Mouse (Mus musculus) heart, postnatal 25 days (tissue): ENCODE results near the gene Rbm15. TPM values are rescaled to one million over a fixed set of nuclear protein-coding genes. Genes with fewer than 3 reads are reported as not detected.
"Not testable (repeated sequence)": the region's sequence is repeated elsewhere in the genome, so short reads cannot be mapped to it uniquely, and the experiment has no call there.

Experiments used
- DNase-seq: peaks from one replicate; pipeline ENCODE4 v3.0.0; 2022; ENCODE audit warnings: low spot score
- intact Hi-C: fragments of 180-260 bp; cut with DNase I; formaldehyde crosslinking; loops from one replicate; pipeline ENCODE4 v1.15.1; 2025
- total RNA-seq, 2 experiments: library from RNA; stranded (reverse); gene quantifications; 2 replicates each; pipeline ENCODE4 v1.2.3; 2021

Rbm15 gene
- total RNA-seq, 2 experiments from 2014 or later, result 20.5 to 23.7 TPM

DNA sequence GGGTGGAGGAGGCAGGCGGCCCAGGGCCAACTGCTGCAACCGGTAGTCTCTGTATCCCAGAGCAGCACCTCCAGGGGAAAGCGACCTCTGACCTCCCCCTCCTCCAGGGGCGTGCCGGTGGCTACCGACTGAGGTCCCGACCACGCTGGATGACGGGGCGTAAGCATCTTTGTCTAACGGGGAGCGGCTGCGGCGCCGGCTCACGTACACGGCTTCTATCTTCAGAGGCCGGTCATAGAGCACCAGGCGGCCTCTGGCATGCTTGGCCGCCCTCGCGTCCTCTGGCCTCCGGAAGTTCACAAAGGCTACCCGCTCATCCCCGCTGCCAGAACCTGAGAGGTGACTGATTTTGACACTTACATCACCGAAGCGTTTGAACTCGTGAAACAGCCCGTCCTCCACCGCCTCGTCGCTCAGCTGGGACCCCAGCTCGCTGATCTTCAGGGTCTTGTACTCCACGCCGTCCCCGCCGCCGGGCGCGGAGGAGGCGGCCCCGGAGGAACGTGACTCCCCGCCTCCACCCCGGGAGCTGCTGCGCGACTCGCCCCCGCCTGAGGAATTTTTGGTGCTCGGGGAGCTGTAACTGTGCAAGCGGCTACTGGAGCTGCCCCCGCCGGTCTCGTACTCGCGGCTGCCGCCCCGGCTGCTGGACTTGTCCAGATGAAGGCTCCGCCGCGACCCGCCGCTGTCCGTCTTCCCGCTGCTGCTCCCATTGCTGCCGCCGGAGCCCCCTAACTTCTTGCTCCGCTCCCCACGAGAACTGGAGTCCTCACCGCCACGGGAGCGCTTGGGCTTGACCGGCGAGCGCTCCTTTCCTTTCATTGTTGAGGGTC is 1.1 kb downstream of the Rbm15 start:
- intact Hi-C loops, result no loop called here

DNA sequence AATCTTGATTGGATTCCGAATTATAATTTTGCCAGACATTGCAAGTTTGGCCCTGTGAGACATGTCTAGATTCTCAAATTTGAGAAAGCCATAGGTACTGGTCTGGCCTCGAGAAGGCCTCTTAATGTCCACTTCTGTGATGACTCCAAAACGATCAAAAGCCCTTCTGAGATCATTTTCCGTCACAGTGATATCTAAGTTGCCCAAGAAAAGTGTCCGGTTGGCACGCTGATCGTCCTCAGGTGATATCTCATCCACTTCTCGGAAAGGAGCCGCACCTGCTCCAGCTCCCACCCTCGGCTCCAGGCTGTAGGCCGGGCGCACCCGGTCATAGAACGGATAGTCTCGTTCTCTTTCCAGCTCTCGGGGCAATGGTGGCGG is 1.7 kb downstream of the Rbm15 start:
- no peak for DNase-seq
- intact Hi-C loops, result loop anchor here (2.0 kb wide), 1 partner anchor 53 kb away; the partner anchor contains the start of gene Lamtor5

More for the DNA sequence above, 1.1 kb downstream of the Rbm15 start:
- no peak for DNase-seq

DNA sequence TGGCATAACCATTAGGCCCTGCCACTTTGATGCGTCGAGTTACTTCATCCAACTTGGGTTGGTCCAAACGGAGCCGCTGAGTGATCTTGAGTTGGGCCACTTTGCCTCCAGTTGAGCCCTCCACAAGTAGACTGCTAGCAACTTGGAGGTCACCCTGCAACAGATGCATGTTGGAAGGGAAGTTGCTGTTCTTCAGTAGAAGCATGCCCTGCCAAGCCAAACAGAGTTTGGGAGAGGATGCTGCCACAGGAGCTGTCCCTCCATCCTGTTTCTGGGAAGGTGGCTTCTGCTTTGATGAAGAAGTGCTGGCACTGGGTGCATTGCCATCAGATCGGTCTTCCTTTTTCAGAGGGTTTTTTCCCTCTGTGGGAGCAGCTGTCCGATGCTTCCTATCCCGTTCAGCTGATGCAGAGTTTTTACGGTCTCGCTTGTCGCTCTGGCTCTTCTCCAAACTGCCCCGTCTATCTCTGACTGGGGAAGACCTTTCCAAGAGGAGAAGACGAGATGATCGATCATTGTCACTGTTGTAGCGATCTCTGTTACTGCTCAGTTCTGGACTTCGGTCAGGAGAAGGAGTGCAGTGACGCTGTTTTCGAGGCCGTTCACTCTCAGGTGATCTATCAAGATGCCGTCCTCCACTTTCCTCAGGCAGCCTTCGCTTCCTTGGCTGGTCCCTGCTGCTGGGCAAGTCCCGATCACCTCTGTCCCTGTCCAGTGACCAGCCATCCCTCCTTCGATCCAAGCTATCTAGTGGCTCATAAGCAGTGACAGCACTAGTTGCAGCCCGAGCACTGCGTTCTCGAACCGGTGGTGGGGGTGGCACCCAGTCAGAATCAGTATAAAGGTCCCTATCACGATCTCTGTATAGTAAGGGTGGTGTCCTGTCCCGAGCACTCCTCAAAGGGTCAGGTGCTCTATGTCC is 2.7 kb downstream of the Rbm15 start:
- intact Hi-C loops, result loop anchor here (2.0 kb wide), 1 partner anchor 52 kb away; the partner anchor contains the start of gene Lamtor5
- no peak for DNase-seq

DNA sequence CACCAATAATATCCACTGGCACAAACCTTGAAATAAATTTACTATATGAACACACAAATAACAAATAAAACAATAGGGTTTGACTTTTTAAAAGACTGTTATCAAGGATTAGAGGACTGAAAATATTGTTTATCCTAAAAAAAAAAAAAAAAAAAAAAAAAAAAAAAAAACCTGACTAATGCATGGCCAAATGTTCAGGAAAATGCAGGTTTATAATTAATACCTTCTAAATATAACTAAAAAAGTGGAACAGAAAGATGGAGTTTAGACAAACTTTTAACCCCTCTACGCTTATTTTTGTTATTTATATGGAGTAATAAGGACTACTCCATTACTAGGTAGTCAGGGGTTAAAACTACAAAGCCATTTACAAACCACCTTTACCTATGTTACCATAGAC is 7.0 kb downstream of the Rbm15 start:
- intact Hi-C loops, result no loop called here
- DNase-seq, result no peak

DNA sequence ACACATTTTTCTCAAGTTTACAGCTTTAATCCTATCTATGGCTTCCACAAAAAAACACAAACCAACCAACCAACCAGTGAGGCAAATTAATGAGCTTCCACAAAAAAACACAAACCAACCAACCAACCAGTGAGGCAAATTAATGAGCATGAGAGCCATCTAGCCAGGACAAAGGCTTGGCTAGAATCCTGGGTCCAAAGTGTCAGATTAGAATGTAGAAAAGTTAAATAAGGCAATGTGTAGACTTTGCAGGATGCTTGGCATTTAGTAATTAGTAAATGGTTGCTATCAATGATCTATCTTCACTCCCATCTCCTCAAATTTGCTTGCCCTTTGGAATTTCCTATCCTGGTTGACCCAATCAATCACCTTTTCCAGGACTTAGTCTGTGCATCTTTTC is 11.7 kb downstream of the Rbm15 start:
- intact Hi-C loops, result no loop called here

DNA sequence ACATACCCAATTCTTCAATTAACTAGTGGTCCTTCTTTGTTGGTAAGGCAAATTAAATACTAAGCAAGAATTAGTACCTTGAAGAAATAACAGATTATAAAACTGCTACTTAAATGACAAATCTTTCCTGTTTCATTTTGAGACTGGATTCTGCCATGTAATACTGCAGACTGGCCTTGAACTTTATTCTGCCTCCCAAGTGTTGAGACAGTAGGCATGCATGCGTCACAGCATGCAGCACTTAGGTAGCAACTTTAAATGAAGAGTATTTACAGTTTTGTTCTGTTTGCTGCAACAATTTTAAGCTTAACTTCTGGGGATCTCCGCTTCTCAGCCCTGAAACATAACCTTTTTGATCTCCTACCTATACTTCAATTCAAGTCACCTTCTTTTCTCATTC is 12.3 kb downstream of the Rbm15 start:
- intact Hi-C loops, result no loop called here
- no peak for DNase-seq

More for the DNA sequence above, 11.7 kb downstream of the Rbm15 start:
- no peak for DNase-seq

DNA sequence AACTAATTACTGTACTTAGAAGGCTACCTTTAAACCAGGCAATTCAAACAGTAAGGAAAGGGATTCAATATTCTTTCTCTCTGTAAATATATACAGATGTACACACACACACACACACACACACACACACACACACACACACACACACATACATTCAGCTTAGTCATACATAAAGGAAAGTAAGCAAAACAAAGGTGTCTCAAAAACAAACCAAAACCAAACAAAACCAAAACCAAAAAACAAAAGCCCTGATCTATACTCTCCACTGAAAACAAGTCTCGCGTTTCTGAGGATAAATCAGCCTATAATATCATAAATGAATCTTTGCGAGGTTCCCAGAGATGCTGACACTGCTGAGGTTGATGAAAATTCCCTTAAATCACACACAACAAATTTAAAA is 16.1 kb downstream of the Rbm15 start:
- no peak for DNase-seq
- intact Hi-C loops, result no loop called here

DNA sequence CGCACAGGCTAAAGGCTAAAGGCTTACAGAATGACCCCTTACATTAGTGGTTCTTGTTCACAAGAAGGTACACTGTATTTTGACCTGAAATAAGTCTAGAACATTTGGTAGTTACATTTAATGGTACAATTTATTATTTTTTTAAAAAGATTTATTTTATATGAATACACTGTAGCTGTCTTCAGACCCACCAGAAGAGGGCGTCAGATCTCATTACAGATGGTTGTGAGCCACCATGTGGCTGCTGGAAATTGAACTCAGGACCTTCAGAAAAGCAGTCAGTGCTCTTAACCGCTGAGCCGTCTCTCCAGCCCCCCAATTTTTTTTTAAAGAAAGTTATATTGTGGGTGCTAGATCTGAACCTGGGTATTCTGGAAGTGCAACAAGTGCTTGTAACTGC is 36.6 kb downstream of the Rbm15 start:
- DNase-seq, intact Hi-C loops: not testable (repeated sequence)

DNA sequence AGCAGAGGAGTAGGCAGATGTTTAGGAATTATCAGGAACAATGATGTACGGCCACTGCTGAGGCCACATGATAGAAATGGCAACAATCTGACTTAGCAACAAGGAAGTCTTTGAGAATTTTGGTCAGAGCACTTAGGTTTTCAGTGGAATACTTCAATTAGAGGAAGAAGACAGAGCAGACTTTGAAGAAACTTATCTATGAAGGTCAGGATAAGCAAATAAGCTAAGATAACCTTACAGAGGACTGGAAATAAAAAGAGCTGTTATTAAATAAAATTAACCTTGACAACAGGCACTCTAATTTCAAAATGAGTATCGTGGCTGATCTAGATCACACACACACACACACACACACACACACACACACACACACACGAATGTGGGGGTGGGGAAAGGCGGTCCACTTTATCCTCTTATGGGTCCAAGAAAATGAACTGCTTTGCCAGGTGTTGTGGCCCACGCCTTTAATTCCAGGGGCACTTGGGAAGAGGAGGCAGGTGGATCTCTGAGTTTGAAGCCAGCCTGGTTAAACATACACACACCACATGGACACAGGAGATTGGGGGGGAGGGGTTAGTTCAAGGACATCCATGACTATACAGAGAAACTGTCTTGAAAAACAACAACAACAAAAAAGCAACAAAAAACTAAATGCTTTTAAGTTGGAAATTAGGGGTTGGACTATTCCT is 37.7 kb downstream of the Rbm15 start:
- intact Hi-C loops, result no loop called here
- DNase-seq, result no peak

DNA sequence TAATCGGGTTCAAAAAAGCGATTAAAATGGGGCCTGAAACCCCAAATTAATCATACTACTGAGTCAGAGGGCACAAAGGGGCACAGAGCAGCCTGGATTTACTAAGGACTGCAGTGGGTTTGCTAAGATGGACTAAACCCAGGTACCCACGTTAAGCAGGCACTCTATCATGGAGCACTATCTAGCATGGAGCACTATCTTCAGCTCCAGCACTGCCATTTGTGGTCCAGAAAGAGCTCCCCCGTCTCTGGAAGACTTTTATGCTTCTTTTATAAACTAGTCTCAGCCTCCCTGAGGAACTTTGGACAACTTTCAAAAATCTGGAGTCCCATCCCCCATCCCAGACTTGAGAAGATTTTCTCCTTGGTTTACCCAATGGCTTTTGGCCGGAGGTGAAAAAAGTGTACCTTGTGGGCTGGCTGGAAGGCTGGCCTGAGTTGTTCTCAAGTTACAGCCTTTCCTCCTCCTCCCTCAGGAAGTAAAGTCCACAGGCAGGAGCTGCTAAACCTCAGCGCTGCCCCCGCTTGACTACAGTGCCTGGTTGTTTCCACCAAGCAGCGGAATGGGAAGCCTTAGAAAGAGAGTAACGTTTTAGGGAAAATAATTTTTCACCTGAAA is 42.6 kb downstream of the Rbm15 start, which contains the start of gene Slc16a4:
Slc16a4 (plus strand) TSS at position 467 of the 618 bp plus-strand sequence.
- no peak for DNase-seq
- intact Hi-C loops, result no loop called here

DNA sequence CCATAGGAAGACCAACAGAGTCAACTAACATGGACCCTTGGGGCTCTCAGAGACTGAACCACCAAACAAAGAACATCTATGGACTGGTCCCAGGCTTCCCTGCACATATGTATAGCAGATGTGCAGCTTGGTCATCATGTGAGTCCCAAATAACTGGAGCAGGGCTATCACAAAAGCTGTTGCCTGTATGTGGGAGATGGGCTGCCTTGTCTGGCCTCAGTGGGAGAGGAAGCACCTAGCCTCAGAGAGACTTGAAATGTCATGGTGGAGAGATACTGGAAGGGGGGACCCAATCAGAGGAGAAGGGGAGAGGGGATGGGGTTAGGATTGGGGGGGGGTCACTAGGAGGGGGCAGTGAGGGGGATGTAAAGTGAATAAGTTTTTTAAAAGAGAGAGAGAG is 46.1 kb downstream of the Rbm15 start:
- intact Hi-C loops, result no loop called here
- no peak for DNase-seq

DNA sequence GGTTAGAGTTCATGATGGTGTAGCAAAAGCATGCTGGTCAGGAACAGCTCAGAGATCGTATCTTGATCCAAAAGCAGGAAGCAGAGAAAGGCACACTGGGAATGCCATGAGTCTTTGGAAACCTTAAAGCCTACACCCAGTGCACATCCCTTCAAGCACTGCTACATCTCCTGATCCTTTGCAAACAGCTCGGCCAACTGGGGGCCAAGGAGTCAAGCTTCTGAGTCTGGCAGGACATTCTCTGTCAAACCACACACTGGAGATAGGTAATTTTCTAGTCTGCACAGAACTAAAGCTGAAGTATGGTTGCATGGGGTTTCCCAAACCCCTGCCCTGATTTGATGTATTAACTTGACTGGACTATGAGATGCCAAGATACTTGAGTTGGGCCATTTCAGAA is 47.4 kb downstream of the Rbm15 start:
- intact Hi-C loops, result no loop called here

DNA sequence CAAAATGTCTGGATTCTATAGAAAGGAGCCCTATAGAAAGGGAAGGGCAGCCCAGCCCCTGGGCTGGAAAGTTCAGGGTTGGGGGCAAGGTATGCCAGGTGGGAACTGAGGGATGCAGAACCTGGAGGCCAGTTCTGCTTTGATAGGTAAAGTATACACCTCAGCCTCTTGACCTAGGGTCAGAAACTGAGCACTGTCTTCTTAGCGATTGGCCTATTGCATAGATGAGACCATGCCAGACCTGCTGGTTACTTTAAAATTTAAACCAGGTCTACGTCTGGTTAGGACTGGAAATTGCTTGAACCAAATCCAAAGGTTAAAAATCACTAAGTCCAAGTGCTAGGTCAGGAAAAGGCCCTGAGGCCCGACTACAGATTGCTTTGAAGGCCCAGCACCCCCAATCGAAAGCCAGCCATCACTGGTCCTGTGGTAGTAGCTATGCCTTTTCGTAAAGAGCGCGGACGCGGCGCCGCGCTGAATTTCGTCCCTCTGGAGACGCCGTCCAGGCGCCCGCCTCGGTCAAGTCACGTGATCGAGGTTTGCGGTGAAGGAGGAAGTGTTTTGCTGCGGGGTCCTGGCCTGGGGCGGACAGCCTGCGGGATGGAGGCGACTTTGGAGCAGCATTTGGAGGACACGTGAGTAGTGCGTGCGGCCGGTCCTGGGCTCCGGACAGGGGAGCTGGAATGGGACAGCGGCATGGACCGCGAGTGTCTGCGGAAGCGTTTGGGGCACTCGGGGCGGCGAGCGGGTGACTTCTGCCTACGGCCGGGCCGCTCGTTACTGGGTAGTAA is 54.8 kb downstream of the Rbm15 start, which contains the start of gene Lamtor5:
Lamtor5 (plus strand) TSS at position 380 of the 791 bp plus-strand sequence.
- DNase-seq, result peak; percentile 80
- intact Hi-C loops, result loop anchor here (2.0 to 10.0 kb wide), 3 partner anchors 52 to 189 kb away; no protein-coding TSS in a partner anchor

More for the DNA sequence above, 47.4 kb downstream of the Rbm15 start:
- DNase-seq, result no peak

DNA sequence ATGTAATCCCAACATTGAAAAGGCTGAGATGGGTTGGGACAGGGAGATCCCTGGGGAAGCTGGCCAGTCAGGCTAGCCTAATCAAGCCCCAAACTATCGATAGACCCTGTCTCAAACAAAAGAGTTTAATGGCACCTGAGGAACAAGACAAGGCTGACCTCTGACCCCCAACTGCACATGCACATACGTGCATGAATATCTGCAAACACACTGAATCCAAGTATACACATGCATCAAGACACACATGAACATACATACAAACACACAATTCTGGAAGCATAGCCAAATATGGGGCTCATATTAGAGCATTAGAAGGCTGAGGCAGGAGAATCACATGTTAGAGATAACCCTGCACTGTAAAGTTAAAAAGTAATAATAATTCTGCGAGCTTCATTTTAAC is 56.8 kb downstream of the Rbm15 start:
- intact Hi-C loops, result loop anchor here (5.0 to 10.0 kb wide), 2 partner anchors 182 to 191 kb away; no protein-coding TSS in a partner anchor
- DNase-seq, result no peak

DNA sequence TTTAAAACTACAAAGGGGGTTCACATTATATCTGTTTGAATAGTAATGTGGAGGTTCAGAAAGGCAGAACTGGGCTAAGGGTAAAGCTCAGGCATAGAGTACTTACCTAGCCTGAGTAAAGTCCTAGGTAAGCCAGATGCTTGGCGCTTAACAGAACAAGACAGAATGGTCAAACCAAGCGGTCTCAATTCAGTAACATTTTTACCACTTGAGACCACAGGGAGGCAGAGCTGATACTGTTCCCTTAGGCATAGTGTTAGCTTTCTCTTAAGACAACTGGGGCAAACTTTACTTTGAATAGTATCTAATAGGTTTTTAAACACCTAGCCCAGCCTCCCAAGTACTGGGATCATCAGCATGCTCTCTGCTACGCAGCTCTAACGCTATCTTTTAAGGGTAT is 57.5 kb downstream of the Rbm15 start:
- intact Hi-C loops, result loop anchor here (5.0 to 10.0 kb wide), 2 partner anchors 181 to 191 kb away; no protein-coding TSS in a partner anchor

More for the DNA sequence above, 57.5 kb downstream of the Rbm15 start:
- no peak for DNase-seq
